8 mouse cellular contexts compared by ENCODE assay signal in genomic region chr6:4456691-4457447, GRCm38 (mm10). TPM values are rescaled to one million over a fixed set of nuclear protein-coding genes. Genes with fewer than 3 reads are reported as not detected.
A peak's percentile ranks its signal among the peaks of the same experiment; 100 is the strongest.
DNase-seq lines count a peak whose midpoint lies in the region; ATAC-seq lines count a peak whose summit lies in the region.

No protein-coding gene starts in this region.

- intact Hi-C loops in gastrocnemius, postnatal 14 days (cut with DNase I; ENCODE audit: low total_unique reads) = no loop called here
- intact Hi-C loops in left cerebral cortex, postnatal 4 days (cut with DNase I) = no loop called here

- no peak overlapping the region for H3K4me3 ChIP-seq in midbrain, embryonic 10.5 days
- no peak overlapping the region for H3K4me3 ChIP-seq in midbrain, embryonic 15.5 days
- no peak overlapping the region for H3K4me3 ChIP-seq in stomach, embryonic 15.5 days (replicated peaks)

- no peak for ATAC-seq in midbrain, embryonic 15.5 days (replicated peaks)
- no peak for ATAC-seq in stomach, embryonic 15.5 days (ENCODE audit: insufficient read depth, low FRiP score, low read depth)

- 67% methylated on average over 12 of the region's 12 CpGs for WGBS in midbrain, embryonic 10.5 days
- WGBS in midbrain, embryonic 15.5 days = 72% methylated on average over 12 of the region's 12 CpGs
- WGBS in stomach, embryonic 15.5 days = 38% methylated on average over 12 of the region's 12 CpGs

- H3K27me3 ChIP-seq in midbrain, embryonic 10.5 days (ENCODE audit: low read depth, poor library complexity, severe bottlenecking) = no peaks in the 10 kb centered on the region
- H3K27me3 ChIP-seq in midbrain, embryonic 15.5 days (replicated peaks) = no peaks in the 10 kb centered on the region
- no peaks in the 10 kb centered on the region for H3K27me3 ChIP-seq in stomach, embryonic 15.5 days (replicated peaks)

- no peaks in the 10 kb centered on the region for H3K9me3 ChIP-seq in midbrain, embryonic 10.5 days (replicated peaks)
- H3K9me3 ChIP-seq in midbrain, embryonic 15.5 days = no peaks in the 10 kb centered on the region
- no peaks in the 10 kb centered on the region for H3K9me3 ChIP-seq in stomach, embryonic 15.5 days

- no peak for DNase-seq in midbrain, embryonic 10.5 days (ENCODE audit: low spot score)
- DNase-seq in gastrocnemius, postnatal 14 days = peak; percentile 39
- peak; percentile 12 for DNase-seq in kidney, postnatal 14 days
- no peak for DNase-seq in adrenal gland, postnatal 25 days
- no peak for DNase-seq in left cerebral cortex, postnatal 4 days
- DNase-seq in thymus, postnatal 25 days = no peak

- peak overlapping the region; percentile 50; the same call in 1 of the 2 replicates for H3K27ac ChIP-seq in midbrain, embryonic 10.5 days (replicated peaks)
- no peak overlapping the region for H3K27ac ChIP-seq in midbrain, embryonic 15.5 days
- H3K27ac ChIP-seq in stomach, embryonic 15.5 days = peak overlapping the region; percentile 91

- peaks cover 27% of the 10 kb centered on the region for H3K4me1 ChIP-seq in midbrain, embryonic 10.5 days
- no peaks in the 10 kb centered on the region for H3K4me1 ChIP-seq in midbrain, embryonic 15.5 days
- peaks cover 4% of the 10 kb centered on the region; the same call in 1 of the 2 replicates for H3K4me1 ChIP-seq in stomach, embryonic 15.5 days

- H3K36me3 ChIP-seq in midbrain, embryonic 10.5 days = no peaks in the 10 kb centered on the region
- no peaks in the 10 kb centered on the region for H3K36me3 ChIP-seq in midbrain, embryonic 15.5 days (replicated peaks)
- H3K36me3 ChIP-seq in stomach, embryonic 15.5 days = no peaks in the 10 kb centered on the region

- no peak overlapping the region for H3K9ac ChIP-seq in midbrain, embryonic 15.5 days
- no peak overlapping the region for H3K9ac ChIP-seq in stomach, embryonic 15.5 days

- no peak overlapping the region for H3K4me2 ChIP-seq in midbrain, embryonic 15.5 days
- peak overlapping the region; percentile 13; the same call in 1 of the 2 replicates for H3K4me2 ChIP-seq in stomach, embryonic 15.5 days

RNA-seq across cellular contexts. Expression of gene Col1a2, which starts 47.7 kb away (rescaled TPM):
- polyA plus RNA-seq in midbrain, embryonic 10.5 days (2016; fragmentation: Nextera tagmentation; extraction: Ambion mirVana) = 84.9 and 139 TPM in 2 replicates
- 89.0 and 101 TPM in 2 replicates for polyA plus RNA-seq in midbrain, embryonic 15.5 days (2015; fragmentation: Nextera tagmentation; extraction: Ambion mirVana)
- total RNA-seq in gastrocnemius, postnatal 14 days (2021) = 1,000 to 10,000 TPM; 2,080 to 2,296 TPM
- polyA plus RNA-seq in stomach, embryonic 15.5 days (2015; fragmentation: Nextera tagmentation; extraction: Ambion mirVana) = 740 and 755 TPM in 2 replicates
- total RNA-seq in adrenal gland, postnatal 25 days (2021) = 92.1 and 93.5 TPM in 2 replicates
- total RNA-seq in left cerebral cortex, postnatal 4 days (2021) = 10 to 100 TPM; 67.5 to 70.6 TPM

Comparison
In these comparisons a context has a peak if more than half of its experiments do, and no peak if none do; other contexts are left out.
1. DNase-seq: peak in gastrocnemius, postnatal 14 days (single experiment) and kidney, postnatal 14 days (single experiment); none in midbrain, embryonic 10.5 days (single experiment), adrenal gland, postnatal 25 days (single experiment), left cerebral cortex, postnatal 4 days (single experiment) and thymus, postnatal 25 days (single experiment).
2. RNA of gene Col1a2, which starts 47.7 kb away (total RNA-seq): 2,080 to 2,296 TPM in gastrocnemius, postnatal 14 days; 92.1 to 93.5 TPM in adrenal gland, postnatal 25 days and 67.5 to 70.6 TPM in left cerebral cortex, postnatal 4 days; every median in the first group is over 10 times any median in the second.